Mouse (Mus musculus): Measurements from ENCODE around the gene Olfr543. TPM values are rescaled to one million over a fixed set of nuclear protein-coding genes. Genes with fewer than 3 reads are reported as not detected.

Gene Olfr543
- total RNA-seq, 2 experiments from 2014 or later = not detected

DNA sequence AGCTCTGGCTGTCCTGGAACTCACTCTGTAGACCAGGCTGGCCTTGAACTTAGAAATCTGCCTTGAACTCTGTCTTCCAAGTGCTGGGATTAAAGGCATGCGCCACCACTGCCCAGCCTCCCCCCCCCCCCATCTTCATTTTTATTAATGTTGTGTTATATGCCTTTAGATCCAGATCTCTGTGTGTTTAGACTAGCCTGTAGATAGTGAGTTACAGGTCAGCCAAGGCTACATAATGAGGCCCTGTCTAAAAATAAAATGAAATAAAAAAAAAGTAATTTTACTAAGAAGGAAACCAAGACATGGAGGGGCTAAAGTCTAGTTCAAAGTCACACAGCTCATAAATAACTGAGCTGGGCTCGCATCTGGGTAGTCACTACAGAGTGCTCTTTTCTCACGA, 2.6 kb downstream of the Olfr543 start:
- intact Hi-C loops (cut with DNase I) = no loop called here
- no peak for DNase-seq (ENCODE audit: low spot score in 2 of 2)

DNA sequence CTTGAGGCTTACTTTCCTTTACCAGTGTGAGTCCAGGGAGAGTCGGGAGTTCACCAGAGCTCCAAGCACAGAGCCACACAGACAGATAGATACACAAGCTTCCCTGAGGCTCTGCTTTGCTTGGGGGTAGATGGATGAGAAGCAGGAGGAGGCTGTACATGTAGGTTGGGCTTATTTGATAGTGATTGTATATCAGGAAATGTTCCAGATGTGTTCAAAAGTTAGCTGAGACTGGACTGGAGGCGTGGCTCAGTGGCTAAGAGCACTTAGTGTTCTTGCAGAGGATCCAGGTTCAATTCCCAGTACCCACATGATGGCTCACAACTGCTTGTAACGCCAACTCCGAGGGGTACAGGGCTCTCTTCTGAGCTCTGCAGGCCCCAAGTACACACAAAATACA, 3.1 kb downstream of the Olfr543 start:
- DNase-seq (ENCODE audit: low spot score in 2 of 2) = no peak
- intact Hi-C loops (cut with DNase I) = no loop called here

DNA sequence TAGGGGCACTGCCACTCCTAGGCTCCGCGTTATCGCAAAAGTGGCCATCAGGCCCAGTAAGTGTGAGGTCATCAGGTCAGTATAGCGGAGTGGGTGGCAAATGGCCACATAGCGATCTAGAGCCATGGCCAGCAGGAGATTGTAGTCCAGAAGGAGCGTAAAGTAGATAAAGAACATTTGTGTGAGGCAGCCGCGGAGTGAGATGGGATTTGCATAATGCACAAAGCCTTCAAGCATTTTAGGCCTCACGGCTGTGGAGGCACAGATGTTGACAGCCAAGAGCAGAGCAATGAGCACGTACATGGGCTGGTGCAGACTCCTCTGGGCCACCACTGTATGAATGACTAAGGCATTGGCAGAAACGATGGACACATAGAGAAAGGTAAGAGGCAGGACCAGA, 4.1 kb downstream of the Olfr543 start:
- DNase-seq (ENCODE audit: low spot score in 2 of 2) = no peak
- intact Hi-C loops (cut with DNase I) = no loop called here

DNA sequence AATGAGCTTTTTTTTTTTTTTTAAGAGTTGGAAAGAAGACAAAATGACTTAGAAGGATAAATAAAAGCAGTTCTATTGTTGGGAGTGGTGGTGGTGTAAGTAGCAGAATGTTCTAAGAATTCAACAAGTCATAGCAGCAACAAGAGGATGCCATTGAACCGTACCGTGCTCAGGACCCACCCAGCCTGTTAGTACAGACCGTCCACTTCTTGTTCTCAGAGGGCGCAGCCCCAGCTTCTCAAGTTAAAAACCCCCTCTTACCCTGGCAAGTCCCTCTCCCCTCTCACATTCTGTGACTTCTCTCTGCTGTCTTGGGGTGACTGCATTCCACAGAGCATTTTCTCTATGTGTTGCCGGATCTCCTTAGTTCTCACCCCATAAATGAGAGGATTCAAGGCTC, 4.9 kb downstream of the Olfr543 start:
- no peak for DNase-seq (ENCODE audit: low spot score in 2 of 2)
- intact Hi-C loops (cut with DNase I) = no loop called here

DNA sequence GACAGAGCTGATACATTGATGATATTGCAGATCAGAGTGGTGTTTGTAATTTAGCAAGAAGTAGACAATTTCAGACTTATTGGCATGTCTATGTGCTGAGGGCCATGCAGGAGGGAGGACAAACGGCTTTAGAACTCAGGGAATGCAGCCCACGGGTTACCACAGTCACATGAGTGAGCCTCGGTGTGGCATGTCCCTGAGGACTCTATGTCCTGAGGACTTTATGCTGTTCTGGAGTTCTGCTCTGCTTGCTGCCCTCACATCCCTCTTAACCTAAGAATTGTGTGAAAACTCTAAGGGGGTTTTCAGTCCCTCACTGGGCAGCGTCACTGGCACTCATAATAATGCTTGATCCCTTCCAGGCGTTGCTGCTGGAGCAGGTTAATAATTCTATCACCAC, 8.8 kb downstream of the Olfr543 start:
- intact Hi-C loops (cut with DNase I) = no loop called here
- no peak for DNase-seq (ENCODE audit: low spot score in 2 of 2)

DNA sequence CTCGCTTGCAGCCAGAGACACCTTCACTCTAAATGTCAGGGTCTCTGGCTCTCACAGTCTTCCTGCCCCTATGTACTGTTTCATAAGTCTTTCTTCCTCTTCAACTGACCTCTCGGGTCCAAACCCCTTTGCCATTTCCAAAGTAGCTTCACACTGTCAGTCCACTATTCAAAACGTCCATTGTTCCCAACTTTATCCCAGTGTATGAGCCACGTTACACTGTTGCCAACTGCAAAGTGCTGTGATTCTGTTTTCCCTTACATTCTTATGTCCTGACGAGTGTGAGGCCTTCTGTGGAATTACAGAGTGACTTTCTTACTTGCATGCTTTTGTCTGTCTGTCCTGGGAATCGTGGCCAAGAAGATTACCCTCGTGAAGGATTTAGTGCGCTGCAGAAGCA, 13.9 kb downstream of the Olfr543 start:
- no peak for DNase-seq (ENCODE audit: low spot score in 2 of 2)
- intact Hi-C loops (cut with DNase I) = no loop called here

DNA sequence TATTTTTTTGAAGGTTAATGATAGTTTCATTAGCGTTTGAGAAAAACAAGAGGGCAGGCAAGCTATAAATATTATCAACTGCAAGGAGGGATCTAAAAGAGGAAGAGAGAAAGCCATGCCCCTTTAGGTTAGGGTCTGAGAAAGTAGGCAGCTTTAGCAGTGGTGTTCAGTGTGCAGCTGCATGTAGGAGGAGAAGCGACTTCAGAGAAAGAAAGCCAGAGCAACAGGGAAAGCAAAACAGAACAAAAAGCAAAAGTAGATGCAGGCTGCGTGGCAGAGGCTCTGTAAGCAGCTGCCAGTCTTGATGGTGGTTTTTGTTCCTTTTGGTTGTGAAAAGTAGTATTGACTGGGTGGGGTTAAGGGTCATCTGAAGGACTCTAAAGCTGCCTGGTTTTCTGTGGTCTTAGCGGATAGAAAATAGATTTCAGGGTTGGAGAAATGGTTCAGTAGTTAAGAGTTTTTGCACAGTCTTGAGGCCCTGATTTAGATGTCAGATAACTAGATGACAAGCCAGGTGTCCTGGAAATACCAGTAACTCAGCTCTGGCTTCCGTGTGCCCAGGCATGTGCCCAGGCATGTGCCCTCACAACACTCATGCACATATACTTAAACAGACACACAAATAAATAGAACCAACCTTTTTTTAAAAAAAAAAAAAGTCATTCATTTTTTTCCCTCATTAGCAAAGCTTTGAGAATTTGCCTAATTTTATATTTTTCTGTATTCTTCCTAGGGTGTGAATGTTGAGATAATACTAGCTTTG, 22.7 kb downstream of the Olfr543 start:
- intact Hi-C loops (cut with DNase I) = no loop called here
- no peak for DNase-seq (ENCODE audit: low spot score in 2 of 2)

DNA sequence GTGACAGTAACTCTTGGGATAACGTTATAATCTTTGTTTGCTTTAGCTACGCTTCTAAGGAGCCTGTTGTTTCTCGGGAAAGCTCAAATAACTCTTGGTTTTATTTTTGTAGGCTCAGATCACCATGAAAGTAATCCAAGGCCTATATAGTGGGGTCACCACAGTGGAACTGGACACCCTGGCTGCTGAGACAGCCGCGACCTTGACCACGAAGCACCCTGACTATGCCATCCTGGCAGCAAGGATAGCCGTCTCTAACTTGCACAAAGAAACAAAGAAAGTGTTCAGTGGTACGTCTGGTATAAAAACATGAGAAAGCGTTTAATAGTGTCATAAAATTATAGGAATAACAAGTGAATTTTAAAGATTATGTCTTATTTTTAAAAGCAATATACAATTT, 35.0 kb downstream of the Olfr543 start:
- DNase-seq (ENCODE audit: low spot score in 2 of 2) = no peak
- intact Hi-C loops (cut with DNase I) = no loop called here

DNA sequence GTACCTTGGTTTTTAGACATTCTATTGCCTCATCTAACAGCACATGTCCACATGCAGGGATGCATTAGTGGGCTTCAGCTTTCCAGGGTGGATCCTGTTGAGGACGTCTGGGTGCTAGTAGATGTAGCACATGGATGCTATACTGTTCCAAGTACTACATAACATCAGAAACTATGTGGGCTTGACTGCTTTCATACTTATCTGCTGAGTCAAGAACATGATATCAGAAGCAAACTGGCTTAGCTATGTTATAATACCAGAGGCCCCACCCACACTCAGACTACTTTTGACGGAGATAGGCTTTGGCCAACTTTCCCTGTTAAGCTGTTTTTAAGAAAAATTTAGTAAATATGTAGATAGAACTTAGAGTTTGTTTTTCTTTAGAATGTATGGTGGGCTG, 37.2 kb downstream of the Olfr543 start:
- DNase-seq (ENCODE audit: low spot score in 2 of 2) = no peak
- intact Hi-C loops (cut with DNase I) = no loop called here

DNA sequence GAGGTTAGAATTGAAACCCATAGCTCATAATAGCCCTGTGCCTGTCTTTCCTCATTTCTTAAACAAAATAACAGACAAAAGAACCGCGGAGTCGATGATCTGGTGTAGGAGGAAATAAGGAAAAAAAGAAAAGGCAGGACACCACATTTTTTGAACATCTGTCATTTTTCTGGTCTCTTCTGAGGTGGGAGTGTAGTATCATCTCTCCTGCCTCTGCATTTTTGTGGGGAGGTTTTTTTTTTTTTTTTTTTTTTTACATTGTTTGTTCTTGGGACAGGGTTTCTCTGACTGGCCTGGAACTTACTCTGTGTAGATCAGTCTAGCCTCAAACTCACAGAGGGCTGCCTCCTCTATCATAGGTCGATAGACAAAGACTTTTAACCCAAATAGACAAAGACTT, 39.0 kb downstream of the Olfr543 start:
- intact Hi-C loops (cut with DNase I) = no loop called here
- no peak for DNase-seq (ENCODE audit: low spot score in 2 of 2)

DNA sequence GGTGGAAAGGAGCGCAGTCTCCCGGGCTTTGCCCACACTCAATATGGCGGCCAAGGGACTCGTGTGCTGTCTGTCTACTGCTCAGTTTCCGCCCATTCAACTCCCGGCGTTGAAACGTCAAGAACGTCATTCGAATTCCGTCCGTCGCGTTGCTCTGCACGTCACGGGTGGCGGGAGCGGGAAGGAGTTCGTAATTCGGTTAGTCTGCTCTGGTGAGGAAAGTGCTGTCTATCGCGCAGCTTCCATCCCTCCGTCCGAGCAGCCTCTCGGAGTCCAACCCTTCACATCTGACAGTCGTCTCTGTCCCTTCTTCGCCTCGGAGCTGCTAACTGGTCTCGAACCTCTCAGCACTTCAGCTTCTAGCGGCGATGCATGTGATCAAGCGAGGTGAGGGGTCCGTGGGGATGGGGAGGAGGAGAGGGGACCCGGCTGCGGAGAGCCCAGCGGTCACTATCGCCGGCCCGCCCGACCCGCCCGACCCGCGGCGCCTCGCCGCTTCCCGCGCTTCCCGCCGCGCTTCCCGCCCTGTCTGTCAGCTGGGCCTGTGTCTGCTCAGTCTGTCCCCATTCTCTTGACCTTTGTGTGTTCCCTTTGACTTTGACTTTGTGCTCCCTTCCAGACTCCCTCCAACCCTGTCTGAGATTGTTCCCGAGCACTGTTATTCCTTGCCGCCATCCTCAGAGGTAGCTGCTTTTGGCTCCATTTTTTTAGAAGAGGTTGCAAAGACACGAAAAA, 39.7 kb downstream of the Olfr543 start, which contains the start of gene Rrm1:
Gene Rrm1 (plus strand): TSS at position 39 of the 735 bp plus-strand sequence.
- DNase-seq (ENCODE audit: low spot score in 2 of 2) = peak; percentile 94 to 98
- intact Hi-C loops (cut with DNase I) = no loop called here

DNA sequence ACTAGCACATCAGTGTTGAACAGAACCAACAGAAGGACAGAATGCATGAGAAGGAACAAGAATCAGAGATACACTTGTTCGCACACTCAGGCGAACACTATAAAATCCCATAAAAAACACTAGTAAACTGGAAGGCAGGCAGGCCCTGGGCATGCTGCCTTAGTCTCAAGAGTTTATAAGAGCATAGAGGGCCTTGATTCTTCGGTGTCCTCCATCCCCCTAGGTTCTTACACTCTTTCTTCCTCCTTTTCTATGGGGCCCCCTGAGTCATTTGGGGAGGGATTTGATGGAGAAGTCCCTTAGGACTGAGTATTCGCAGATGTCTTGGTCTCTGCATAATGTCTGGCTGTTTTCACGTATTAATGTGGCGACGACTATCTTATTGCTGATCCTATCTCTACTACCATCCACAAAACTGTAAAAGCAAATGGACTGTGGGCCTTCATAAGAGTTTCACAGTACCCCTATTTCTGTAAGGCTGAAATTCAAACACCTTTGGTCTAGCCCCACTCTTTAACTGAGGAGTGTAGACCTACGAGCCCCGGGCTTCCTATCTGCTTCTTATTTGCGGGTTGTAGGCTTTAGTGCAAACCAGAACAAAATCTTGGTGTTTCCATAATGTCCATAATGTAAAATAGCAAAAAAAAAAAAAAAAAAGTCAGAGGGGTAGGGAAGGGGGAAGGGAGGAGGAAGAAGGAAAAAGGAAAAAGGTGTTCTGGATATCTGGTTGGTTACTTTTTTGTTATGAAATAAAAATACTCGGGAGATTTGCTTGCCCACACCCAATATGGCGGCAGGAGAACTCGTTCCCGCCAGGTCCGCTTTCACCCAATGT, 40.4 kb downstream of the Olfr543 start:
- DNase-seq (ENCODE audit: low spot score in 2 of 2) = no peak
- intact Hi-C loops (cut with DNase I) = no loop called here

DNA sequence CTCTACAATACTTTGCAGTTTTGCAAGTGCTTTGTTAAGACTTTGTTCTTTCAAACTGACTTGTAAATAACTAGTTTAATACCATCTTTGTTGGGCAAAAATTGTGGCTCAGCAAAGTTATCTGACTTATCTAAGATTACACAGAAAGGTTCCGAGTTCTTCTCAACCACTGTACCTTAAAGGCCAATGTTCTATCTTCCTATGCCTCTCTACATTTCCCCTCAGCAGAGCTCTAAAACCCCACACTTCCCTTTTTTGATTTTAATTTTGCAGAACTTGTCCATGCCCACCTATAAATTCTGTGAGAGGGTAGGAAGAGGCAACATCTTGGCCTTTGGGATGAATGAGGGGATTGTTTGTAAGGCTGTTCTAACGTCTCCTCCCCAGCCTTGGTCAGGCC, 47.1 kb downstream of the Olfr543 start:
- intact Hi-C loops (cut with DNase I) = no loop called here

More for the DNA sequence above, 47.1 kb downstream of the Olfr543 start:
- DNase-seq (ENCODE audit: low spot score in 2 of 2) = no peak

Other genes starting within 250 kb of the Olfr543 start
- 10 to 100 TPM; 25.5 to 31.0 TPM for gene Rhog, start 225.6 kb downstream of the Olfr543 start, total RNA-seq (2021)
- 10 to 100 TPM; 88.5 to 92.8 TPM for gene Stim1, start 213.9 kb downstream of the Olfr543 start, total RNA-seq (2021)
- gene Rrm1, start 40.0 kb downstream of the Olfr543 start, total RNA-seq (2021) = 10 to 100 TPM; 10.8 to 13.0 TPM
- not detected for gene Olfr544, start 6.6 kb upstream of the Olfr543 start, total RNA-seq (2021)
- not detected for gene Olfr545, start 17.9 kb upstream of the Olfr543 start, total RNA-seq (2021)
- gene Olfr547, start 53.1 kb upstream of the Olfr543 start, total RNA-seq (2021) = not detected
- gene Olfr548-ps1, start 59.2 kb upstream of the Olfr543 start, total RNA-seq (2021) = not detected
- gene Olfr549, start 68.2 kb upstream of the Olfr543 start, total RNA-seq (2021) = not detected
- 1 to 10 TPM; 2.0 to 4.3 TPM for gene Trim21, start 83.8 kb upstream of the Olfr543 start, total RNA-seq (2021)
- under 1 TPM; 0.42 to 0.50 TPM for gene Olfr550, start 89.8 kb upstream of the Olfr543 start, total RNA-seq (2021)
- gene Olfr551, start 110.2 kb upstream of the Olfr543 start, total RNA-seq (2021) = not detected
- under 1 TPM in 1 of 2 experiments, not detected in 1; 0.27 TPM for gene Olfr552, start 116.1 kb upstream of the Olfr543 start, total RNA-seq (2021)
- not detected for gene Olfr553, start 136.5 kb upstream of the Olfr543 start, total RNA-seq (2021)
- gene Olfr554, start 156.8 kb upstream of the Olfr543 start, total RNA-seq (2021) = not detected
- gene Olfr555, start 177.1 kb upstream of the Olfr543 start, total RNA-seq (2021) = not detected
- gene Olfr556, start 183.2 kb upstream of the Olfr543 start, total RNA-seq (2021) = not detected
- gene Trim68, start 205.6 kb upstream of the Olfr543 start, total RNA-seq (2021) = 1 to 10 TPM; 5.5 to 6.7 TPM
- under 1 TPM in 1 of 2 experiments, not detected in 1; 0.25 TPM for gene Olfr557, start 214.2 kb upstream of the Olfr543 start, total RNA-seq (2021)
- under 1 TPM; 0.12 to 0.29 TPM for gene Olfr558, start 220.5 kb upstream of the Olfr543 start, total RNA-seq (2021)
- not detected for gene Olfr33, start 237.4 kb upstream of the Olfr543 start, total RNA-seq (2021)
- not detected for gene Olfr559, start 245.8 kb upstream of the Olfr543 start, total RNA-seq (2021)